Mouse (Mus musculus) forebrain, postnatal 0 days (tissue): ENCODE measurements around the gene Pak7. TPM values are rescaled to one million over a fixed set of nuclear protein-coding genes. Genes with fewer than 3 reads are reported as not detected.

ENCODE experiments used
- ATAC-seq: fragments of 200-750 bp; cut with Nextera tagmentation; 2 replicates; pipeline ENCODE4 v1.8.0; 2017; ENCODE audit warnings: mild to moderate bottlenecking, moderate library complexity
- DNase-seq: peaks from one replicate; pipeline ENCODE4 v3.0.0-alpha.2; 2015
- H3K27ac ChIP-seq: fragments of 300-500 bp; sonication (generic); 2 replicates; pipeline ENCODE4 v1.5.1; 2014; ENCODE audit warnings: low read depth, mild to moderate bottlenecking, antibody characterized with exemption, low read length, moderate library complexity, mixed read lengths
- H3K27me3 ChIP-seq: fragments of 300-500 bp; sonication (generic); 2 replicates; pipeline ENCODE4 v1.6.1; 2014; ENCODE audit warnings: mild to moderate bottlenecking, low read length, mixed read lengths; ENCODE audit not compliant: insufficient read depth
- H3K36me3 ChIP-seq: fragments of 300-500 bp; sonication (generic); 2 replicates; pipeline ENCODE4 v1.6.1; 2014; ENCODE audit warnings: mild to moderate bottlenecking, moderate library complexity; ENCODE audit not compliant: insufficient read depth
- H3K4me1 ChIP-seq: fragments of 300-500 bp; sonication (generic); 2 replicates; pipeline ENCODE4 v1.6.1; 2014; ENCODE audit warnings: antibody characterized with exemption; ENCODE audit not compliant: insufficient read depth
- H3K4me2 ChIP-seq: fragments of 300-500 bp; sonication (generic); 2 replicates; pipeline ENCODE4 v1.6.1; 2014; ENCODE audit warnings: low read depth, mild to moderate bottlenecking, moderate library complexity
- H3K4me3 ChIP-seq: fragments of 300-500 bp; sonication (generic); 2 replicates; pipeline ENCODE4 v1.5.1; 2014; ENCODE audit warnings: low read depth, low read length, mixed read lengths
- H3K9ac ChIP-seq: fragments of 300-500 bp; sonication (generic); 2 replicates; pipeline ENCODE4 v1.6.1; 2014; ENCODE audit warnings: mild to moderate bottlenecking
- H3K9me3 ChIP-seq: fragments of 300-500 bp; sonication (generic); 2 replicates; pipeline ENCODE4 v1.6.1; 2016; ENCODE audit warnings: low read length
- CTCF ChIP-seq: sonication (generic); IDR thresholded peaks from 2 replicates; pipeline ENCODE4 v1.5.1; 2016; ENCODE audit warnings: antibody characterized with exemption, control low read depth, low read depth
- WGBS: fragments of 180-500 bp; shearing (Covaris S2); extraction: QIAGEN DNeasy Blood & Tissue Kit; methylation state at CpG from one replicate; pipeline ENCODE4 v1.1.7; 2014; 5-methylcytosine and 5-hydroxymethylcytosine counted together
- polyA plus RNA-seq: library from polyadenylated mRNA; unstranded; fragments of >200 nt; fragmentation: Nextera tagmentation; extraction: Ambion mirVana; gene quantifications from 2 replicates; pipeline ENCODE4 v1.2.1, GENCODE M21; 2015
- total RNA-seq: library from RNA; depleted of rRNA; stranded (reverse); fragments of >200 nt; gene quantifications from 2 replicates; pipeline ENCODE4 v1.2.3, GENCODE M21; 2014

The Pak7 gene
- total and polyA plus RNA-seq, 2 experiments from 2014 or later = 29.3 to 42.5 TPM

GRCm38 (mm10) chr2:136175030-136175429 is 212.7 kb downstream of the Pak7 start:
- H3K9ac ChIP-seq = no peak overlapping the region
- no peaks in the 10 kb centered on the region for H3K27me3 ChIP-seq
- H3K4me1 ChIP-seq = no peaks in the 10 kb centered on the region
- WGBS = 72% methylated on average over 3 of the region's 3 CpGs
- H3K36me3 ChIP-seq = no peaks in the 10 kb centered on the region
- no peak for DNase-seq
- no peak overlapping the region for H3K4me3 ChIP-seq
- TF ChIP-seq CTCF = no peak
- ATAC-seq = no peak
- no peaks in the 10 kb centered on the region for H3K9me3 ChIP-seq
- H3K4me2 ChIP-seq = no peak overlapping the region
- H3K27ac ChIP-seq = no peak overlapping the region

- no peaks in the 10 kb centered on the region for H3K36me3 ChIP-seq
- H3K27me3 ChIP-seq = no peaks in the 10 kb centered on the region
- H3K4me3 ChIP-seq = no peak overlapping the region
- no peak overlapping the region for H3K9ac ChIP-seq
- no peak for DNase-seq
- no peak overlapping the region for H3K27ac ChIP-seq
- ATAC-seq = no peak
- 84% methylated on average over 7 of the region's 7 CpGs for WGBS
- no peak for TF ChIP-seq CTCF
- no peaks in the 10 kb centered on the region for H3K9me3 ChIP-seq
- H3K4me1 ChIP-seq = no peaks in the 10 kb centered on the region
- H3K4me2 ChIP-seq = no peak overlapping the region
These were observed 237.0 kb downstream of the Pak7 start for GRCm38 (mm10) chr2:136150752-136151151.

GRCm38 (mm10) chr2:136149530-136149929 is 238.2 kb downstream of the Pak7 start:
- Histone ChIP-seq H3K4me1 (no peaks in the 10 kb centered on the region), H3K9ac (no peak overlapping the region), H3K27me3 (no peaks in the 10 kb centered on the region), H3K4me2 (no peak overlapping the region), H3K9me3 (no peaks in the 10 kb centered on the region), H3K36me3 (no peaks in the 10 kb centered on the region), H3K27ac (no peak overlapping the region), H3K4me3 (no peak overlapping the region)
- DNase-seq (peak; percentile 73), ATAC-seq (peak; percentile 70)
- peak; percentile 79 for TF ChIP-seq CTCF
- WGBS = 34% methylated on average over 4 of the region's 4 CpGs

- Histone ChIP-seq H3K27me3 (no peaks in the 10 kb centered on the region), H3K36me3 (no peaks in the 10 kb centered on the region), H3K9me3 (no peaks in the 10 kb centered on the region), H3K4me1 (no peaks in the 10 kb centered on the region), H3K9ac (no peak overlapping the region), H3K27ac (no peak overlapping the region), H3K4me3 (no peak overlapping the region), H3K4me2 (no peak overlapping the region)
- TF ChIP-seq CTCF = peak; percentile 99
- WGBS = 4% methylated on average over 6 of the region's 6 CpGs
- DNase-seq = peak; percentile 93
- peak; percentile 97 for ATAC-seq
These were observed 238.8 kb downstream of the Pak7 start for GRCm38 (mm10) chr2:136148999-136149398.

GRCm38 (mm10) chr2:136140807-136141206 is 247.0 kb downstream of the Pak7 start:
- ATAC-seq (no peak), DNase-seq (no peak)
- H3K27ac ChIP-seq = no peak overlapping the region
- no peaks in the 10 kb centered on the region for H3K27me3 ChIP-seq
- no peaks in the 10 kb centered on the region for H3K9me3 ChIP-seq
- no peak overlapping the region for H3K4me3 ChIP-seq
- WGBS = 68% methylated on average over 2 of the region's 2 CpGs
- no peaks in the 10 kb centered on the region for H3K4me1 ChIP-seq
- no peaks in the 10 kb centered on the region for H3K36me3 ChIP-seq
- H3K4me2 ChIP-seq = no peak overlapping the region
- TF ChIP-seq CTCF = no peak
- H3K9ac ChIP-seq = no peak overlapping the region

GRCm38 (mm10) chr2:136139159-136140069 is 248.4 kb downstream of the Pak7 start:
- H3K36me3 ChIP-seq = no peaks in the 10 kb centered on the region
- H3K9ac ChIP-seq = no peak overlapping the region
- no peak overlapping the region for H3K27ac ChIP-seq
- peak; percentile 60 for TF ChIP-seq CTCF
- H3K9me3 ChIP-seq = no peaks in the 10 kb centered on the region
- peak; percentile 75 for DNase-seq
- 61% methylated on average over 4 of the region's 4 CpGs for WGBS
- H3K4me3 ChIP-seq = no peak overlapping the region
- no peaks in the 10 kb centered on the region for H3K4me1 ChIP-seq
- no peak overlapping the region for H3K4me2 ChIP-seq
- H3K27me3 ChIP-seq = no peaks in the 10 kb centered on the region
- no peak for ATAC-seq

- no peaks in the 10 kb centered on the region for H3K9me3 ChIP-seq
- no peak overlapping the region for H3K4me2 ChIP-seq
- H3K27ac ChIP-seq = no peak overlapping the region
- ATAC-seq (no peak), DNase-seq (no peak)
- no peak for TF ChIP-seq CTCF
- no peaks in the 10 kb centered on the region for H3K36me3 ChIP-seq
- H3K4me3 ChIP-seq = no peak overlapping the region
- no peaks in the 10 kb centered on the region for H3K4me1 ChIP-seq
- no peak overlapping the region for H3K9ac ChIP-seq
- H3K27me3 ChIP-seq = no peaks in the 10 kb centered on the region
These were observed 249.3 kb downstream of the Pak7 start for GRCm38 (mm10) chr2:136138451-136138850.
